Mouse (Mus musculus): ENCODE measurements around the gene Olfr1221.

- TF ChIP-seq CTCF (IDR thresholded peaks at IDR 0.05; ENCODE audit: low read depth, low read length): no peak
- TF ChIP-seq GATA1 (IDR thresholded peaks at IDR 0.05; ENCODE audit: borderline replicate concordance, low read length): no peak
Measured at GRCm38 (mm10) chr2:89081487-89081886, 35.6 kb downstream of the Olfr1221 start.

All from G1E (cell line).